Mouse (Mus musculus): ENCODE data around the gene Hist3h2ba.

DNA sequence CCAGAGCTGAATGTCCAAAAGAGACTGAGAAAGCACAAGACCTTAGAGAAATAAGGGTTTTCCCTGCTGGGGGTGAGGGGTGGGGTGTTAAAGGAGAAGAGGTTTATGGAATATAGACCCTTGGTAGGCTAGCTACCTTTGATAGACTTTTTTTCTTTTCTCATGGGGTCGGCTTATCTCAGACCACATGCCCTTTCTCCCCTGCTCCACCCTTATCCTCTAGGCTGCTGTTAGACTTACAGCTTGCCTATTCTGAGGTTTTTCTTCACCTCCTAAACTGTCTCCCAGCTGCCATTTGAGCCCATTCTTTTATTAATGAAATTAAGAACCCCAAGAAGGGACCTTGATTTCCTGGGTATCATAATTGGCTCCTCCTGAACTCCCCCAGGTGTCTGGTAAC, 34.9 kb upstream of the Hist3h2ba start:
- TF ChIP-seq CTCF (IDR thresholded peaks at IDR 0.05; ENCODE audit: extremely low read depth, insufficient read depth, low read length) = no peak
- no peak for TF ChIP-seq POLR2A (IDR thresholded peaks at IDR 0.05; ENCODE audit: extremely low read depth, insufficient read depth, low read length)
